Mouse (Mus musculus): ENCODE data around the gene Bloc1s3.

Gene Bloc1s3

GRCm38 (mm10) chr7:19508150-19508923, at the start of gene Bloc1s3, which contains the start of gene Trappc6a:
Gene Bloc1s3, minus strand, starts transcription at chr7:19508367.
Gene Trappc6a, plus strand, starts transcription at chr7:19508395.
- under 1% methylated on average over 56 of the region's 56 CpGs for WGBS

DNA sequence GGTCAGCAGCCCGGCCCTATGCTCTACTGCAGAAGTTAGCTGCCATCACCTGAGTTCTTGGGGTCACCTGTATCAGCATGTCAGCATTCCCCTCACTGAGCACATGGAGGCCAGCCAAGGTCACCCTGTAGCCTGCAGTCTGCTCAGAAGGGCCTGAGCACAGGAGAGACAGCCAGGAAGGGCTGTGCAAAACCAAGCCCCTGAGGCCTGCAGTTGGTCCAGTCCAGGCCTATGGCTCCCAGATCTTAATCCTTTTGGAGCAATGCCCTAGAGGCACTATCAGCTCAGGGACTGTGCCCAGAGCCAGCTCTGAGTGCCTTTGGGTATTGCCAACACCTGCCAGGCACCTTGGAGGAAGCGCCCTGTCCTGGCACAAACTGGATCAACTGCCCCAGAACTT, 48.9 kb upstream of the Bloc1s3 start:
- WGBS: 98% methylated on average over 2 of the region's 2 CpGs

GRCm38 (mm10) chr7:19554168-19554567, 46.0 kb upstream of the Bloc1s3 start:
- 37% methylated on average over 1 of the region's 1 CpGs for WGBS

DNA sequence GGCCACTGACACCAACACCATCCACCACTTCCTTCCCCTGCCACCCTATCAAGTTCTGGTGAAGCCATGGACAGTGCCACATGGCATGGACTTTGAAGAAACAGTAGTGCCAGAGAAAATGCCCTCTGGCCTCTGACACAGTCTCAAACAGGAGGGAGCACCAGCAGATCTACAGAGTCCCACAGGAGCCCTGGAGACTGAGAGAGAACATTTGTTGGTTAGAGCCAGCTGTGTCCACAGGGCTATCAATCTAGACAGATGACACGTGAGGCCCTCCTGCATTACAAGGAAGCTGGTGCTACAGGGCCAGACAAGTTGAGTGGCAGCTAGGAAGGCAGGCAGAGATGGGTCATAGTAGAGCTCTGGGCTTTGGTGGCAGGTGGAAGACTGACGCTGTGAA, 44.3 kb upstream of the Bloc1s3 start:
- 78% methylated on average over 2 of the region's 2 CpGs for WGBS

DNA sequence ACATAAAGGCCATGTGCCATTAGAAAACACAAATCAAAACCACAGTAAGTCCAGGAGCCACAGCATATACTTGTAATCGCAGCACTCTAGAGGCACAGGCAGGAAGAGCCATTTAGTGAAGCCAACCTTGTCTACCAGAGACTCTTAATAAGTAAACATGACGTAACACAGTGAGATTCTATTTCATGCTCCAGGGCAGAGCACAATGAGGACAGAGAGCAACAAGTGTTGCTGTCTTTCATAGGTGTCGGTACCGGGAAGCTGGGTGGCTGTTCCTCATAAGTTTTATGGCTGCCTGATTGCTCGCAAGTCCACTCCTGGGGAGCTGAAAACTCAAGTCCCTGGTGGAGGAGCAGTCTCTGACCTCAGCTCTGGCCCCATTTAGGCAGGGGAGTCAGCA, 43.5 kb upstream of the Bloc1s3 start:
- WGBS: 68% methylated on average over 5 of the region's 5 CpGs

- 95% methylated on average over 10 of the region's 10 CpGs for WGBS
Observed at GRCm38 (mm10) chr7:19549394-19549793, 41.2 kb upstream of the Bloc1s3 start.

DNA sequence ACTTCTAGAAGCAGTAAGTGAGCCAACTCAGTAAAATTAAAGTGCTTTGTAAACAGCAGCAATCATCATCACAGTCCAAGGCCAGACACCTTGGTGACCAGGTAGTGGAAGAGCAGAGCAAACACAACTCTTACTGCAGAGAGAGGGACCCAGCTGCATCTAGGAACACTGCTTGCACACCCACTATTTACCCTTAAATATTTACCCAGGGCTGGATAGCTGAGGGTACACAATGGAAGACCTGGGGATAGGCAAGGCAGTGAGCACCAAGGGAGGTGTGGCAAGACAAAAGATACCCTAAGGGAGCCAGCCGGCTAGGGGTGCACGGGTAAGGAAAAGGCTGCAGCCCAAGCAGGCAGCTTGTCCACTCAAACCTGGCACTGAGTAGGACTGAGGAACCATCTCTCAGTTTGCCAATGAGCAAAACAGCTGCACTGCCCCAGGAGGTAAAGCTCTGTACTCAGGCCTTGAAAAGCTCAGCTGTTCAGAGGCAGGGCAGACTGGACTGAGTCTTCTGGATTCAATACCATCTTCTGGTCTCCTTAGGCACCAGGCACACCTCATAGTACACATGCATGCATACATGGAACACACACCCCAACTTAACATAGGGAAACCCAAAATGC, 39.3 kb upstream of the Bloc1s3 start:
- WGBS: 56% methylated on average over 2 of the region's 2 CpGs

- 30% methylated on average over 3 of the region's 3 CpGs for WGBS
Observed at GRCm38 (mm10) chr7:19546007-19546406, 37.8 kb upstream of the Bloc1s3 start.

DNA sequence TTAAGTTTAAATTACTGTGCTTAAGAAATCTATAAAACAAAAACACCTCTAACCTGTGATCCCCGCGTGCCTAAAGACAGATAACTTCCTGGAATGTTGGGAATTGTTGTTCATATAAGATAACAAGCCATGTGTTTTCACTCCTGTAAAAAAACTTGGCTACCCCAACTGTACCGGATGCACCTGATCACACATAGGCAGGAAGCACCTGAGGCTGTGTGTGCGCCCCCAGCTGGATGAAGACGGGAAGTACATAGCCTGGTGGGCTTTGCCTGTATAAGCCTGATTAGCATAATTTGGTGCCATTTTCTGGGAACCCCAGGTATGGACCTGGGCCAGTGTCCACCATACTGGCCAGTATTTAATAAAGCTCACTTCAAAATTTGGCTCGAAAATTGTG, 35.4 kb upstream of the Bloc1s3 start:
- WGBS: 46% methylated on average over 6 of the region's 6 CpGs

DNA sequence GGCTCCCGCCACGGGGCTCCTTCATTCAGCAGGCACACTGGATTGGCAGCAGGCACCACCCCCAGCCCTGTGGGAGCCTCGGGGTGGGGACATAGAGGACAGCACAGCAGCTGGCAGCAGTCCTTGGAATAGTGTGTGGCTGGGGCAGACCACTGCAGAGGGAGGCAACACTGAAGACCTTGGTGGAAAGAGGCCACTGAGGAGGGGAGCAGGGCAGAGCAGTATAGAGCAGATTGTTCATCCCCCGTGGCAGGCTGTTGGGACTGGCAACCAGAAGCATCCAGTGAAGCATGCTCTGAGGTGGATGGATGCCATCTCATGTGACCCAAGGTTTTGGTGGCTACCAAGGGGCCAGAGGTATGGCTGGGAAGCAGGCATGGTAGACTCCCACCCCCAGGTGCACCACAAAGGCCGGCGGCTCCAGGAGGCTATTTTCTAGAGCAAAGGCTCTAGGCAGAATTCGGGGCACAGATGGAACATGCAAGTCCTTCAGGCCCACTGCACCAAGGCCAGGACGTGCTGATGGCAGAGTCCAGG, 34.1 kb upstream of the Bloc1s3 start:
- 44% methylated on average over 8 of the region's 8 CpGs for WGBS

DNA sequence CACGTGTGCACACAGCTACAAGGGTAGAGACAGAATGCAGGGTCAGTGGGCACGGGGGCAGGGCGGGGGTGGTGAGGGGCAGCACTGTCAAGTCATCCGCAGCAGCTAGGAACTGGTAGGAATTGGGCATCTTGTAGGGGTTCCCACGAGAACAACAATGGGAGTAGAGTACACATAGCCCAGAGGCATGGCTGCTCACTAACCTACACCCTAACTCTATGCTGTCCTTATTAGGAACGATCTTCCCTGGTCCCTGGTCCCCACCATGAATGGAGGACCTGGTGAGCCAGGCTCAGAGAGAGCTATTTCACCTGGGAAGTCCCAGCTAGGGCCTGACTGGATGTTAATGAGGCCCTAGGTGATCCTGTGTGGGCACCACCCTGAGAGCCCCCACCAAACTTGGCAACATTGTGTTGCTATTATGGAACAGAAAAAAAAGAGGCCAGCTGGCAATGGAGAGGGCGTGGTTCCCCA, 33.6 kb upstream of the Bloc1s3 start:
- WGBS: 57% methylated on average over 7 of the region's 7 CpGs

GRCm38 (mm10) chr7:19540771-19541566, 32.8 kb upstream of the Bloc1s3 start:
- whole genome bisulfite sequencing: 67% methylated on average over 2 of the region's 2 CpGs

- 81% methylated on average over 10 of the region's 10 CpGs for WGBS
Observed at GRCm38 (mm10) chr7:19534676-19535075, 26.5 kb upstream of the Bloc1s3 start.

DNA sequence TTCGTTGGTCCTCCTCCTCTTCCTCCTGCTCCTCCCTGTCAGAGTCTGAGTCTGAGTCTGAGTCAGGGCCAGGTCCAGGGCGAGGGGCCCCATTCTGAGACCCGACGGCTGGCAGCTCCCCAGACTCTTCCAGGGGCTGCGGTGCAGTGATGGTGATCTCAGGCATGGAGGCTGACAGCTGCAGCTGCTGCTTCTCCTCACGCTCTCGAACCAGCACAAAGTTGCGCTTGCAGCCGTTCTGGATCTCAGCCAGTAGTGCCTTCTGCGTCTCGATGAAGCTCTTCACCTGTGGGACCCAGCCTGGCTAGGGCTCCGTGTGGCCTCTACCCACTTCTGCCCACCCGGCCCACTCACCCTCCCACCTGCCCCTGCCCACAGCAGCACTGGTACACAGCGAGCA, 24.1 kb upstream of the Bloc1s3 start:
- WGBS: 67% methylated on average over 14 of the region's 14 CpGs

DNA sequence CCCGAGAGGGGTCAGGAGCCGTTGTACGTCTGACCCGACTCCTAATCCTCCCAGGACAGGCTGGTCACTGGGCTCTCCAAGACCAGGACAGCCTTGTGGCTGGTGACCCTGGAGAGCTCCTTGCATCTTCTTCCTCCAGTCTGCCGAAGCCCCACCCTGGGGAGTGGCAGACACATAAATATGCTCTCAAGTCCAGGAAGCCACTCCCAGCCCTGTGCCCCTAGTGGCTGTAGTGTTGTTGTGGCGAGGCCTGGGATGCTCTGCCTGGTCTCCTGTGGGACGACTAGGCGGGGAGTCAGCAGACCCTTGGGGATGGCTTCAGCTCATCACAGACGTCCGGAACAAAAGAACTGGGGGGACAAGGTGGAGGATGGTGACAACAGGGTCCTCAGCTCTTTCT, 22.9 kb upstream of the Bloc1s3 start:
- WGBS: 80% methylated on average over 10 of the region's 10 CpGs

DNA sequence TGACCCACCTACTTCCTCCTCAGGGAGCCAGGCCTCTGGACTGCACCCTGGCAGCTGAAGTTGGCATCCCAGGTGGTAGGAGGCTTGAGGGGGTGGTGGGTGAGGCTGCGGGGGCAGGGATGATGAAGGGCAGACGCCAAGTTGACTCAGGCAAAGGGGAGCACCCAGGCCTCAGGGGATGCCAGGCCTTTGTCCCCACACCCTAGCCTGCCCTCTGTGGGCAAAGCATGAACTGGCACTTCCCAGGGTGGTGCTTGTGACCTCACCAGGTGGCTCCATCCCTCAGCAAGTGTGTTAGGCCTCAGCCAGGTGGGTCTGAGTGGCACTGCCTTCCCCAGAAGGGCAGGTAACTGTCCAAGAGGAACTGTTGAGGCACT, 16.9 kb upstream of the Bloc1s3 start:
- 57% methylated on average over 2 of the region's 2 CpGs for WGBS

GRCm38 (mm10) chr7:19524420-19525104, 16.4 kb upstream of the Bloc1s3 start:
- WGBS: 13% methylated on average over 24 of the region's 24 CpGs

DNA sequence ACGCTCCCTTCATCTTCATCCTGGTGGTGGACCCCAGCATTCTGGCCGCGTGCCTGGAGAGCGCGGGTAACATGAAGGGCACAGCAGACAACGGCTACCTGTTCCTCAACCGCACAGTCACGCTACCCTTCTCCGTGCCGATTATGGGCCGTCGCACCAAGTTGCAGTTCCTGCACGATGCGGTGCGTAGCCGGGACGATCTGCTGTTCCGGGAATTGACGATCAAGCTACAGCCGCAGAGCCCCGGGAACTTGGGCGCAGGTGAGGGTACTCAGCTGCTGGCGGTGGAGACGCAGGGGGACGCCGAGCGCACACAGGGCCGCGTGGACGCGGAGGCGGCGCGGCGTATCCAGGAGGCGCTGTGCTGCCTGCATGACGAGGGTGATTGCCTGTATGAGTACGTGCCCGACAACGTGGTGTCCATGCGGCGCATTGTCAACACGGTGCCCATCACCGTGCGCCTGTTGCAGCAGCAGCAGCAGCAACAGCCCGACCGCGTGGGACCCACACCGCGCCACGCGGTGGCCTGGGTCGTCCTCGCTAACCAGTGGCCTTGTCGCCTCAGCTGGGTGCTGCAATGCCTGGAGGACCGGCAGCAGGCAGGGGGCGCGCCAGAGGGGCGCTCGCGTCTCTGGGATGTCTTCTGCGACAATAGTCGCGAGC, 15.7 kb upstream of the Bloc1s3 start:
- under 1% methylated on average over 64 of the region's 64 CpGs for WGBS

GRCm38 (mm10) chr7:19523017-19523756, 15.0 kb upstream of the Bloc1s3 start:
- 7% methylated on average over 72 of the region's 72 CpGs for WGBS

GRCm38 (mm10) chr7:19520032-19520431, 11.9 kb upstream of the Bloc1s3 start:
- 30% methylated on average over 23 of the region's 23 CpGs for WGBS

Data from cerebral cortex, adult 2 months (tissue).